Mouse (Mus musculus) forebrain, embryonic 12.5 days (tissue): ENCODE measurements at regions not wholly inside any gene's neighbourhood (a gene's known extent, or its start where the extent isn't known, plus 50 kb on each side); places are given as distances from the start of the nearest gene placed in this dataset.

Experiments
- ATAC-seq: fragments of 200-750 bp; cut with Nextera tagmentation; 2 replicates; pipeline ENCODE4 v1.8.0; 2017; ENCODE audit warnings: moderate TSS enrichment; ENCODE audit not compliant: low FRiP score
- H3K27ac ChIP-seq: fragments of 300-500 bp; sonication (generic); 2 replicates; pipeline ENCODE4 v1.5.1; 2016; ENCODE audit warnings: mild to moderate bottlenecking
- H3K27me3 ChIP-seq: fragments of 300-500 bp; sonication (generic); 2 replicates; pipeline ENCODE4 v1.6.1; 2016; ENCODE audit warnings: mild to moderate bottlenecking
- H3K36me3 ChIP-seq: fragments of 300-500 bp; sonication (generic); replicated peaks from 2 replicates; pipeline ENCODE4 v1.6.1; 2016; ENCODE audit warnings: mild to moderate bottlenecking
- H3K4me1 ChIP-seq: fragments of 300-500 bp; sonication (generic); 2 replicates; pipeline ENCODE4 v1.6.1; 2016
- H3K4me2 ChIP-seq: fragments of 300-500 bp; sonication (generic); 2 replicates; pipeline ENCODE4 v1.6.1; 2016; ENCODE audit warnings: mild to moderate bottlenecking, moderate library complexity
- H3K4me3 ChIP-seq: fragments of 300-500 bp; sonication (generic); replicated peaks from 2 replicates; pipeline ENCODE4 v1.5.1; 2016; ENCODE audit warnings: mild to moderate bottlenecking
- H3K9ac ChIP-seq: fragments of 300-500 bp; sonication (generic); 2 replicates; pipeline ENCODE4 v1.6.1; 2016; ENCODE audit warnings: mild to moderate bottlenecking
- H3K9me3 ChIP-seq: fragments of 300-500 bp; sonication (generic); 2 replicates; pipeline ENCODE4 v1.6.1; 2016
- whole genome bisulfite sequencing: fragments of 180-500 bp; shearing (Covaris S2); methylation state at CpG from one replicate; pipeline ENCODE4 v1.1.7; 2016; 5-methylcytosine and 5-hydroxymethylcytosine counted together

- 56% methylated on average over 6 of the region's 6 CpGs for WGBS
- no peak for ATAC-seq
These were observed 122.1 kb downstream of the Tmem17 start for GRCm38 (mm10) chr11:22633961-22634360.

DNA sequence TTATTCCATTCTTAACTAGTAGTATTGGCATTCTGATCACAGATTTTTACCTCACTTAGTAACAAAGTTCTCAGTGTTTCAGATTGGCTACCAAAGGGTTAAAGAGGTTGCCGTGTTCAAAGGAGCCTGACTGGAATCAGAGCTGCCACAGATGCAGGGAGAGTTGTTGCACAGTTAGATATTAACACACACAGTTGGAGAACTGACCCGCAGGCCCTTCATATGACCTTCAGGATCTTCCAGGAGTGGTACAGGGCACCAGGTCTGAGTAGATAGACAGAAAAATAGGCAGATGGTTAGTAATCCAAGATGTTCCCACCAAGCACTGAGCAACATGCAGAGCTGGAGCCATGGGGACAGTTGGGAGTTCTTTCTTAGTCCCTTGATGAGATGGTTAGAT, 123.1 kb downstream of the Tmem17 start:
- H3K27me3 ChIP-seq, result no peaks in the 10 kb centered on the region
- no peak overlapping the region for H3K4me3 ChIP-seq
- ATAC-seq, result no peak
- no peak overlapping the region for H3K4me2 ChIP-seq
- no peak overlapping the region for H3K27ac ChIP-seq
- WGBS, result 53% methylated on average over 2 of the region's 2 CpGs
- no peaks in the 10 kb centered on the region for H3K36me3 ChIP-seq
- H3K9ac ChIP-seq, result no peak overlapping the region
- no peaks in the 10 kb centered on the region for H3K9me3 ChIP-seq
- H3K4me1 ChIP-seq, result peaks cover 9% of the 10 kb centered on the region

More at GRCm38 (mm10) chr11:22633961-22634360, 122.1 kb downstream of the Tmem17 start:
- H3K9ac ChIP-seq, result no peak overlapping the region
- H3K4me3 ChIP-seq, result no peak overlapping the region
- H3K4me2 ChIP-seq, result no peak overlapping the region
- H3K36me3 ChIP-seq, result no peaks in the 10 kb centered on the region
- H3K27ac ChIP-seq, result no peak overlapping the region
- no peaks in the 10 kb centered on the region for H3K27me3 ChIP-seq
- no peaks in the 10 kb centered on the region for H3K9me3 ChIP-seq
- H3K4me1 ChIP-seq, result peaks cover 9% of the 10 kb centered on the region

DNA sequence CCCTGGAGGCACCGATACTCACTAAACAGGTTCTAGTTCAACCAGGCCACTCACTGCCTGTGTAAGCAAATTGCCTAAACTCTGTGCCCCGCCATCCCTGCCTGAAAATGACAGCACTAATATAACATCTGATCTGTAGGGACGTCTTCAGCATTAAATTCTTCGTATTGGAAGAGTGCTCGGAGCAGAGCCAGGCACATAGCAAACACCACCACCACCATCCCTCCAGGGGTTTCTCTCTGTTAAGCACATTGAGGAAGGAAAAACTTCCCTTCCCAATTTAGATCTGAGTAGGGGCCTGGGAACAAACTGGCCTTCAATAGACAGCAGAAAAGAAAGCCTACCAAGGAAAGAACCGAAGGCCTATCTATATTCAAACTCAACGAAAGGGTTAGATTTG, 124.4 kb downstream of the Tmem17 start:
- H3K4me3 ChIP-seq, result no peak overlapping the region
- H3K9me3 ChIP-seq, result no peaks in the 10 kb centered on the region
- no peaks in the 10 kb centered on the region for H3K36me3 ChIP-seq
- no peak overlapping the region for H3K9ac ChIP-seq
- no peaks in the 10 kb centered on the region for H3K27me3 ChIP-seq
- WGBS, result 90% methylated on average over 7 of the region's 7 CpGs
- H3K4me2 ChIP-seq, result no peak overlapping the region
- peaks cover 9% of the 10 kb centered on the region for H3K4me1 ChIP-seq
- H3K27ac ChIP-seq, result no peak overlapping the region
- ATAC-seq, result no peak

- H3K27ac ChIP-seq, result no peak overlapping the region
- WGBS, result 85% methylated on average over 9 of the region's 9 CpGs
- no peak for ATAC-seq
- no peaks in the 10 kb centered on the region for H3K27me3 ChIP-seq
- H3K4me2 ChIP-seq, result no peak overlapping the region
- H3K4me3 ChIP-seq, result no peak overlapping the region
- H3K9me3 ChIP-seq, result no peaks in the 10 kb centered on the region
- H3K4me1 ChIP-seq, result peaks cover 5% of the 10 kb centered on the region
- no peak overlapping the region for H3K9ac ChIP-seq
- H3K36me3 ChIP-seq, result no peaks in the 10 kb centered on the region
These were observed 125.1 kb downstream of the Tmem17 start for GRCm38 (mm10) chr11:22636761-22637557.

DNA sequence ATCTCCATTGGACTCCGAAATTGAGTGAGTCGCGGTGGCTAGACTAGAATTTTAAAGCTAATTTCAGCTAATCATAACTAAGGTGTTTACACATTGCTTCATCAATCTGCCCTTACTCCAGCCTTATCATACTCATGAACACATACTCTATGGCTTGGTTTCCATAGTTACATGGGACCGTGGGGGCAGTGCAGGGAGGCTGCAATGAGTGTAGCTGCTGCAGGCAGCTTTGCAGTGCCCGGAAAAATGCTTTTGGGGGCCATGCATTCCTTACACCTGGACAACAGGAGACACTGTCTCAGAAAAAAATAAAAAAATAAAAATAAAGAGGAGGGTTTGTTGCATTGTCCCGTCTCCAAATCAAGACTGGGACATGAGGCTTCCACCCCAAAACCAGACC, 126.3 kb downstream of the Tmem17 start:
- Histone ChIP-seq H3K4me2 (no peak overlapping the region), H3K27me3 (no peaks in the 10 kb centered on the region), H3K9me3 (no peaks in the 10 kb centered on the region), H3K4me3 (no peak overlapping the region), H3K36me3 (no peaks in the 10 kb centered on the region), H3K4me1 (no peaks in the 10 kb centered on the region), H3K27ac (no peak overlapping the region), H3K9ac (no peak overlapping the region)
- ATAC-seq, result no peak
- WGBS, result 79% methylated on average over 6 of the region's 6 CpGs

DNA sequence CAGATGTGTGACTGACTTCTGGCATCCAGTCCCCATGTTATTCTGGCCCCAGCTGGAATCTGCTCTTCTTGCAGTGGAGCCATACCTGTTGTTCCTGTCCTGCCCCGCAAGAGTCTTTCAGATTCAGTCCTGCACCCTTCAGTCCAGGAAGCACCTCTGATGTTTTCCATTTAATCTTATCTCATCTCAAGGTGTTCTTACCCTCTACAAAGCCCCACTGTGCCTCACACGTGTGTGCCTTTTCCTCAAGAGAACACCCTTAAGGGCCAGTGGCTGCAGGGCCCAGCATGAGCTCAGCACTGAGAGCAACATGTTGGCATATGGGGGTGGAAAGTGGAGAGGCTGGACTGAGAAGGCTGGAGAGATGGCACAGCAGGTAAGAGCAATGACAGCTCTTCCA, 126.8 kb downstream of the Tmem17 start:
- Histone ChIP-seq H3K9me3 (no peaks in the 10 kb centered on the region), H3K4me2 (no peak overlapping the region), H3K27ac (no peak overlapping the region), H3K4me3 (no peak overlapping the region), H3K4me1 (no peaks in the 10 kb centered on the region), H3K36me3 (no peaks in the 10 kb centered on the region), H3K27me3 (no peaks in the 10 kb centered on the region), H3K9ac (no peak overlapping the region)
- WGBS, result 72% methylated on average over 2 of the region's 2 CpGs
- no peak for ATAC-seq

DNA sequence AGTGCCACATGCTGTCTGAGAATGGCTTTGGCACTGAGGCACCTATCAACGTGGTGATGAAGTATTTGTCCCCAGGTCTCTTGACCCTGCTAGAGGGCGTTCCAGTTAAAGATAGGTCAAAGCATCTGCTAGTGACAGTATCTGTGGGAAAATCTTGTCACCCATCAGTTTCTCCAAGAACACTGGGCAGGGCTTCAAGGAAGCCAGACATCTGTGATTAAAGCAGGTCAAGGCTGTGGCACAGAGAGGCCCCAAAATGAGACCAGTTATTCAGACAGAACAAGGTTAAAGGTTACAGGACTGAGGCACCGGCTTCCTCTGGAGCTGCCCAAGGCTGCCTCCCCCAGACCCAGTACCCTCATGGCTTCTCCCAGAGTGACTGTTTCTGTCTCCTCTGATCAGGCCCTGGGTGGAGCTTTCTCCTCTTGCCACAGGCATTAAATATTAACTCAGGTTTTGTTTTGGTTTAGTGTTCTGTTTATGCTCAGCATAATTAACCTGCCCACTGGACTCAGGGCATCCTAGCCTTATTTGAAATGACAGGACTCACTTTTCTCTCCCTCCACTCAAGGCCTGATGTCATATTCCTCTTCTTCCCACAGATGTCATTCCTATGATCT, 128.6 kb downstream of the Tmem17 start:
- WGBS, result 52% methylated on average over 3 of the region's 3 CpGs
- Histone ChIP-seq H3K36me3 (no peaks in the 10 kb centered on the region), H3K9ac (no peak overlapping the region), H3K4me3 (no peak overlapping the region), H3K27me3 (no peaks in the 10 kb centered on the region), H3K4me1 (no peaks in the 10 kb centered on the region), H3K4me2 (no peak overlapping the region), H3K9me3 (no peaks in the 10 kb centered on the region), H3K27ac (no peak overlapping the region)
- no peak for ATAC-seq

DNA sequence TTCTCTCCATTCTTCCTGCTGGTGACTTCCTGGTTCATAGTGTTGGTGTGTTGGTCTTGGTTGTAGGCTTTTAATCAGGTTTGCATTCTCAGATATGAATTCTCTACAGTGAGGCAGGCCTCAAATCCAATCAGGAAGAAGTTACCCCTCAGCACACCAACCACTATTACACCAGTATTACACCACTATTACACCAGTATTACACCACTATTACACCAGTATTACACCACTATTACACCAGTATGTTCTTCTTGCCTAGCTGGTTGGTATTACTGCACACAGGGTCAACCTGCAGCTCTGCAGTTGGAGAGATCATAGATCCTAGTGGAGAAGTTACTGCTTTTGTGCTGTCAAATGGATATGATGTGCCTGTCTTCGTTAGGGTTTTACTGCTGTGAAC, 129.6 kb downstream of the Tmem17 start:
- H3K9ac ChIP-seq, result no peak overlapping the region
- no peaks in the 10 kb centered on the region for H3K9me3 ChIP-seq
- no peak for ATAC-seq
- H3K27me3 ChIP-seq, result no peaks in the 10 kb centered on the region
- 69% methylated on average over 1 of the region's 1 CpGs for WGBS
- no peaks in the 10 kb centered on the region for H3K36me3 ChIP-seq
- no peak overlapping the region for H3K27ac ChIP-seq
- peaks cover 2% of the 10 kb centered on the region; the same call in 1 of the 2 replicates for H3K4me1 ChIP-seq
- H3K4me3 ChIP-seq, result no peak overlapping the region
- H3K4me2 ChIP-seq, result no peak overlapping the region

DNA sequence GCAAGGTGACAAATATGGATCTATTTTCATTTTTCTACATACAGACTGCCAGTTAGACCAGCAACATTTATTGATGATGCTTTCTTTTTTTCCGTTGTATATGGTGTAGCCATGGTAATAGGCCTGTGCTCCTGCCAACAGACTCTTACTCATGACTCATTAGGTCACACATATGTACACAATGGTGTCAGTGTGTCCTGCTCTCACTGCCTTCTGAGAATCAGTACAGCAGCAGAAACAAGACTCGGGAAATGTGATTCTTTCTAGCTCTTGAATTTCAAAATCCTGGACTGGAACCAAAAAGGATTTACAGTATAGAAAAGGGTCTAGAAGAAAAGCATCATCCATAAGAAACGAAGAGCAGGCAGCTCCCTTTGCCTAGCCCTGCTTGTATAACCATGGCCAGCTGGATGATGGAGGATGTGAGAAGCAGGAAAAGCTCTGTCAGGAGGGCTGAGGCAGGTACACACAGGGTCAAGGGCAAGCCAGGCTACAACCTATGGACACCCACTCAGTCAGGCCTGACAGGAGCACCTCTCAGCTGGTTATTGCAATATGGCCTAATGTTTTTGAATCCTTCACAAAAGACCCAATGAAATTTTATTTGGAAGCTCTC, 132.2 kb downstream of the Tmem17 start:
- no peak for ATAC-seq
- Histone ChIP-seq H3K4me2 (no peak overlapping the region), H3K9ac (no peak overlapping the region), H3K9me3 (no peaks in the 10 kb centered on the region), H3K4me1 (peaks cover 2% of the 10 kb centered on the region; the same call in 1 of the 2 replicates), H3K27ac (no peak overlapping the region), H3K27me3 (no peaks in the 10 kb centered on the region), H3K4me3 (no peak overlapping the region), H3K36me3 (no peaks in the 10 kb centered on the region)
- 75% methylated on average over 3 of the region's 3 CpGs for WGBS

DNA sequence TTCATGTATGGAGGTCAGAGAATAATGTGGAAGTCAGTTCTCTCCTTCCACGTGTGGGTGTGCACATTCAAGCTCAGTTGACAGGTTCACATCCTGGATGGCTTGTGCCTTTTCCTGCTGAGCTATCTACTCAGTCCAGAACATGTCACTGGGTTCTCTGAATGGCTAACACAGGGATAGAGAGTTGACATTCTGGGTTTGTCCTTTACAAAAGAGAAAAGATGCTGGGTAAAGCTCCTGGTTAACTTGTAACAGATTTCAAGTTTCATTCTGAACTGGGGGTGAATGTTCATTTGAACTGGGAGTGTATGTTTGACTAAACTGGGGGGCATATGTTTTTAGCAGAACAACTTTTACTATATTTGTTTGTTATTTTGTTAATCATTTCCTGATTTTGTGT, 133.0 kb downstream of the Tmem17 start:
- H3K9me3 ChIP-seq, result no peaks in the 10 kb centered on the region
- no peak for ATAC-seq
- 57% methylated on average over 1 of the region's 1 CpGs for WGBS
- H3K4me1 ChIP-seq, result peaks cover 2% of the 10 kb centered on the region; the same call in 1 of the 2 replicates
- no peak overlapping the region for H3K4me3 ChIP-seq
- H3K27me3 ChIP-seq, result no peaks in the 10 kb centered on the region
- H3K9ac ChIP-seq, result no peak overlapping the region
- no peaks in the 10 kb centered on the region for H3K36me3 ChIP-seq
- H3K4me2 ChIP-seq, result no peak overlapping the region
- H3K27ac ChIP-seq, result no peak overlapping the region

- no peak overlapping the region for H3K27ac ChIP-seq
- no peak overlapping the region for H3K4me2 ChIP-seq
- H3K4me1 ChIP-seq, result peaks cover 2% of the 10 kb centered on the region; the same call in 1 of the 2 replicates
- no peak for ATAC-seq
- no peak overlapping the region for H3K9ac ChIP-seq
- no peaks in the 10 kb centered on the region for H3K36me3 ChIP-seq
- H3K27me3 ChIP-seq, result no peaks in the 10 kb centered on the region
- H3K9me3 ChIP-seq, result no peaks in the 10 kb centered on the region
- no peak overlapping the region for H3K4me3 ChIP-seq
- 73% methylated on average over 6 of the region's 6 CpGs for WGBS
These were observed 134.5 kb downstream of the Tmem17 start for GRCm38 (mm10) chr11:22646192-22646936.

GRCm38 (mm10) chr11:22648275-22648674, 136.4 kb downstream of the Tmem17 start:
- ATAC-seq, result no peak
- Histone ChIP-seq H3K27ac (no peak overlapping the region), H3K4me3 (no peak overlapping the region), H3K36me3 (no peaks in the 10 kb centered on the region), H3K4me1 (peaks cover 2% of the 10 kb centered on the region; the same call in 1 of the 2 replicates), H3K27me3 (no peaks in the 10 kb centered on the region), H3K9ac (no peak overlapping the region), H3K9me3 (no peaks in the 10 kb centered on the region), H3K4me2 (no peak overlapping the region)
- WGBS, result 94% methylated on average over 5 of the region's 5 CpGs
